In genomic region chr13:116028583-116028982, GRCm38 (mm10) we compare ENCODE assay signal across 24 mouse cellular contexts.
"Had no signal": no experiment of that assay in that cellular context is flagged by ENCODE, and none has a peak within 500 bp of the region (broad histone marks: within the 10 kb centered on the region; RNA-seq: fewer than 3 reads in every experiment).

No protein-coding gene starts in this region.

- H3K36me3 ChIP-seq: embryonic facial prominence, embryonic 10.5 days; embryonic facial prominence, embryonic 12.5 days; embryonic facial prominence, embryonic 13.5 days; embryonic facial prominence, embryonic 15.5 days; forebrain, embryonic 10.5 days; forebrain, embryonic 12.5 days; forebrain, embryonic 15.5 days; heart, embryonic 10.5 days had no signal

- H3K4me1 ChIP-seq: embryonic facial prominence, embryonic 10.5 days; embryonic facial prominence, embryonic 12.5 days; embryonic facial prominence, embryonic 13.5 days; embryonic facial prominence, embryonic 15.5 days; forebrain, embryonic 10.5 days; forebrain, embryonic 12.5 days; forebrain, embryonic 13.5 days; forebrain, embryonic 15.5 days; heart, embryonic 10.5 days had no signal

- H3K27ac ChIP-seq: embryonic facial prominence, embryonic 10.5 days; embryonic facial prominence, embryonic 12.5 days; embryonic facial prominence, embryonic 13.5 days; embryonic facial prominence, embryonic 15.5 days; forebrain, embryonic 10.5 days; forebrain, embryonic 12.5 days; forebrain, embryonic 13.5 days; forebrain, embryonic 15.5 days; gastrocnemius, adult 2 months; heart, adult 2 months; heart, embryonic 10.5 days had no signal

- H3K9me3 ChIP-seq: embryonic facial prominence, embryonic 10.5 days; embryonic facial prominence, embryonic 12.5 days; embryonic facial prominence, embryonic 13.5 days; embryonic facial prominence, embryonic 15.5 days; forebrain, embryonic 10.5 days; forebrain, embryonic 12.5 days; forebrain, embryonic 13.5 days; forebrain, embryonic 15.5 days; heart, embryonic 10.5 days had no signal

- H3K4me2 ChIP-seq: embryonic facial prominence, embryonic 12.5 days; embryonic facial prominence, embryonic 13.5 days; embryonic facial prominence, embryonic 15.5 days; forebrain, embryonic 12.5 days; forebrain, embryonic 13.5 days; forebrain, embryonic 15.5 days had no signal

- H3K9ac ChIP-seq: embryonic facial prominence, embryonic 12.5 days; embryonic facial prominence, embryonic 13.5 days; embryonic facial prominence, embryonic 15.5 days; forebrain, embryonic 12.5 days; forebrain, embryonic 13.5 days; forebrain, embryonic 15.5 days; forebrain, postnatal 0 days had no signal

- H3K4me3 ChIP-seq: embryonic facial prominence, embryonic 10.5 days; embryonic facial prominence, embryonic 12.5 days; embryonic facial prominence, embryonic 13.5 days; embryonic facial prominence, embryonic 15.5 days; erythroblast, embryonic 14.5 days; forebrain, embryonic 10.5 days; forebrain, embryonic 12.5 days; forebrain, embryonic 13.5 days; forebrain, embryonic 15.5 days; gastrocnemius, adult 2 months; heart, adult 2 months; heart, embryonic 10.5 days had no signal

- DNase-seq: cerebellum, postnatal 10 days; cerebellum, postnatal 14 days; cerebellum, postnatal 25 days; cerebellum, postnatal 36 days; embryo, embryonic 11 days; forebrain, postnatal 0 days; gastrocnemius, adult 2 months; gastrocnemius, postnatal 10 days; gastrocnemius, postnatal 14 days; gastrocnemius, postnatal 25 days; gastrocnemius, postnatal 36 days; heart, adult 11 months; heart, adult 18-20 months; heart, adult 2 months had no signal

- H3K27me3 ChIP-seq: embryonic facial prominence, embryonic 12.5 days; embryonic facial prominence, embryonic 13.5 days; embryonic facial prominence, embryonic 15.5 days; forebrain, embryonic 12.5 days; forebrain, embryonic 13.5 days; forebrain, embryonic 15.5 days had no signal
